Mouse (Mus musculus) myocyte (in vitro differentiated cells): ENCODE data around the gene Ggact.
A peak's percentile ranks its signal among the peaks of the same experiment; 100 is the strongest.

Experiments used
- E2F4 ChIP-seq: IDR thresholded peaks from one replicate; pipeline ENCODE4 v1.6.1; 2011; ENCODE audit warnings: mild to moderate bottlenecking, control low read depth, moderate library complexity; ENCODE audit not compliant: insufficient read depth
- MAX ChIP-seq: IDR thresholded peaks from one replicate; pipeline ENCODE4 v1.6.1; 2011; ENCODE audit warnings: low read depth, mild to moderate bottlenecking, control low read depth
- POLR2A ChIP-seq: IDR thresholded peaks from one replicate; pipeline ENCODE4 v1.6.1; 2011; ENCODE audit warnings: low read depth, mild to moderate bottlenecking, control low read depth, moderate library complexity; ENCODE audit not compliant: insufficient read length
- USF1 ChIP-seq: IDR thresholded peaks from one replicate; pipeline ENCODE4 v1.6.1; 2011; ENCODE audit warnings: low read depth, mild to moderate bottlenecking, control low read depth, moderate library complexity

- no peak for TF ChIP-seq USF1
- peak; percentile 47 for TF ChIP-seq POLR2A
- TF ChIP-seq E2F4 = no peak
- TF ChIP-seq MAX = no peak
Measured at GRCm38 (mm10) chr14:122912812-122913498, 602 bp downstream of the Ggact start.
